Mouse (Mus musculus) cerebellum, postnatal 36 days (tissue): ENCODE measurements around the gene Nav1.

Experiments
- DNase-seq, 2 experiments: peaks; one replicate each; pipeline ENCODE4 v3.0.0; 2021 to 2022; ENCODE audit warnings: mixed read lengths in 2 of 2

Gene Nav1

DNA sequence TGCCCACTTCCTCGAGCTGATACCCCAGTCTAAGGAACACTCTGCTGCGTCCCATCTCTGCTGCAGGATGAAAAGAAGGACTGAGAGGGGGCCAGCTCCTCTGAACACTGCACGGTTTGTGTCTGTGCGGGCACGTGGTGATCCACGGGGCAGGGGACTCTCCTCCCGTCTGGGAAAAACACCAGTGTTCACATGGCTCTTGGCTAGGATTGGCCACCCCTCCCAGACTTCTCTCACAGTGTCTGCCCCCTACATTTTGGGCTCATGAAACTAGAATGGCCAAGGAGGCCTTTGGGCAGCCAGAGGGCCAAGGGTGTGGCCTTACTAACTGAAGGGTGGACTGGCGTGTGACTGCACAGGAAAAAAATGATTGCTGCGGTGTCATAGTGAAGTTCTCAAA, 125.4 kb downstream of the Nav1 start:
- DNase-seq, result no peak

DNA sequence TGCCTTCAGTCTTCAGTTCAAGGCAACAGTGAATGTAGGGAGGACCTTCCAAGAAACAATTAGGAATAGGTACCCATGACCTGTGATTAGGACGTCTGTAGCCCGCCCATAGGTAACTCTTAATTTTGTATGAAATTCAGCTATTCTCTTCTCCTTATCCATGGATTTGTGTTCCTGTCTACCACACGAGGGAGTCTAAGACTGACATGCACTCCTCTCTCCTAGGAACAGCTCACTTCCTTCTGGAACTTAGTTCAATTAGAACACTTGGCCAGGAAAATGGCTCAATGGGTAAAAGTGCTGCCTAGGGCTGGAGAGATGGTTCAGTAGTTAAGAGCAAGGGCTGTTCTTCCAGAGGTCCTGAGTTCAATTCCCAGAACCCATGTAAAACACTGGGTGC, 126.3 kb downstream of the Nav1 start:
- DNase-seq, result no peak

- no peak for DNase-seq
These were observed 131.6 kb downstream of the Nav1 start for GRCm38 (mm10) chr1:135475571-135475895.

DNA sequence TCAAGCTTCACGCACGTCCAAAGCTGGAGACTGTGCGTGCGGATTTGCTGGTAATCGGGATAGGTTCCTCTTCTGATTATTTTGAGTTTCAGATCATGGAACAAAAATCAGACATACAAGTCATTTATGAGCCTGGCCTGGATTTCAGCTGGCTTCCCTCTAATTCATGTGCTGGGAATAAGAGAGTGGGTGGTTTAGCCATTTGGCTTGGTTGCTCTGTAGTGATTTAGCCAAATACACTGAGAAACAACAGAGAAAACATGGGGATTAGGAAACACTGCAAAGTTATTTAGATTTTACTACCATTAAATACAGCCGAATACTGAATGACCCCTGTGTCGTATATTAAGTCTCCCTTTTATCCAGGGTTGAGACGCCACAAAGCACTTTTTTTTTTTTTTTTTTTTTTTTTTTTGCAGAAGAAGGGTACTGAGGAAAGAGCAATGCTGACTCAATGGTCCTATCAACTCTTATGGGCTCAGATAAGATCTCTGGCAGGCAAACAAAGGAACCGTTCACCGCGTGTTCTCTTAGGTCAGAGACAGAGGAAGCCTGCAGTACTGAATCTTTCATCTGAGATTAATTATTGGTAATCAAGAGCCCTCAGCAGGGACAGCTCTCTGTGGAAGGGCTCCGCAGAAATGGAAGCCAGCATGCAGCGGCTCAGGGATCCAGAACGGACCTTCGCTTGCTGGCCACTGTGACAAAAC, 132.1 kb downstream of the Nav1 start:
- DNase-seq, result no peak

GRCm38 (mm10) chr1:135472536-135472935, 134.6 kb downstream of the Nav1 start:
- no peak for DNase-seq

DNA sequence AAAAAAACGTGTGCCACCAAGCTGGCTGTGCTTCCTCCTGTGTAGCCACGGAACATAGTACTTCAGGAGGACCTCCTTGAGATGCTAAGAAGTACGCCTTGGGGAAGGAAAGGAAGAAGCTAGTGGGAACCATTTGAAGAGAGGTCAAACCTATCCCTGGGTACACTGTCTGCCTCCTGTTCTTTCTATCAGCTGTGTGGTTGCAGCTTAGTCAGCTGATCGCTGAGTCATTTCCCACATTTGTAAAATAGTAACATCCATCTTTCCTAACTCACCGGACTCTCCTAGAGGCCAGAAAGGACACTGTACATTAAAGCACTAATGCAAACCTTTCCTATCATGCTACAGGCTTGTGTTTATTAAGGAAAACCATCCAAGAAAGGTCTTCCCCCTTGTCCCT, 135.4 kb downstream of the Nav1 start:
- no peak for DNase-seq

DNA sequence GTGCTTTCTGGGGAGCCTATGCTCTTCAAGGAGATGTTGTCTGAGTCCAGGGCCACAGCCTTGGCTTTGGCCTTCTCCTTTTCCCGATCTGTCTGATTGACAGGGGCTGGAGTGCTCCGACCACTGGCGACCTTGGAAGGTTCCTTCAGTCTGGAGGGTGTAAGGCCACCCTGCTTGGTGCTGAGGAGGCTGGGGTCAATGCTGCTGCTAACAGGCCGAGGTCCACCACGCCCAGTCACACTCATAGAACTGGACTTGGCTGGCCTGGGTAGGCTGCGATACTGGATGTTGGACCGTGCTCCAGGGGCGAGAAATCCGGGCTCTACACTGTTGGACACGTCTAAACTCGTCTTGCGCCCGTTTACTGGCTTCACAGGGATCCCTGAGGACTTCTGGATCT, 136.5 kb downstream of the Nav1 start:
- DNase-seq, result no peak

- DNase-seq, result no peak
These were observed 139.6 kb downstream of the Nav1 start for GRCm38 (mm10) chr1:135467462-135467861.

DNA sequence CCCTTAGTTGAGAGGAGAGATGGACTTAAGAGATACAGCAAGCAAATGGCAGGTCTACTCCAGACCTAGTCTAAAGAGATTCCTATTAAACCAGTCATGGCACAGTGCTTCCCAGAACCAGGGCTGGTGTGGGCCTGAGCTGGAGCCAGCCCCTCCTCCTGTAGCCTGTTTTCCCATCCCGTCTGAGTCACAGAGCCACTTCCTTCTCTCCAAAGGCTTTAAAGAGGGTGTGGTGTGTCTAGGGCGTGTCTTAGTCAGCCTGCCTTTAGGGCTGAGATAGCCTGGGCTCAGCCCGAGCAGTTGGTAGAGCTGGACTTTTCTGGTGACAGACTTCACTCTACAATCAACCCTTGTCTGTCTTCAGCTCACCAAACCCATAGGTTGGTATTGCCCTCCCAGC, 140.2 kb downstream of the Nav1 start:
- DNase-seq, result no peak

GRCm38 (mm10) chr1:135465734-135466133, 141.4 kb downstream of the Nav1 start:
- no peak for DNase-seq

DNA sequence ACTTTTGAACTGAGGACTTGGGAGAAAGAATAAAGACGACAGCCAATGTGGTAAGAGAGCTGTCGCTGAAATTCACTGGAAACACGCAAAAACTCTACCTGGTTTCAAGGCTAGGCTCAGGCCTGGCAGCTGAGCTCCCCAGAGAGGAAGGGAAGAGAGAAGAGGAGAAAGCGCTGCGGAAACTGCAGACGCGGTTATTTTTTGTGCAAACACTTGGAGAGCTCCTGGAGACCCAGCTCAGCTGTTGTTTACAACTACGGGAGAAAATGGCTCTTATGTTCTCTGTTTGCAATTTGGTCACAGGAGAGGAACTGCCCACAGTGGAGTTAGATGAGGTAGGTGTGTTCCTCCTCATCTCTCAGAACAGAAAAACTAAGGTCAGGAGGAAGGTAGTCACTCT, 144.4 kb downstream of the Nav1 start:
- DNase-seq, result no peak

DNA sequence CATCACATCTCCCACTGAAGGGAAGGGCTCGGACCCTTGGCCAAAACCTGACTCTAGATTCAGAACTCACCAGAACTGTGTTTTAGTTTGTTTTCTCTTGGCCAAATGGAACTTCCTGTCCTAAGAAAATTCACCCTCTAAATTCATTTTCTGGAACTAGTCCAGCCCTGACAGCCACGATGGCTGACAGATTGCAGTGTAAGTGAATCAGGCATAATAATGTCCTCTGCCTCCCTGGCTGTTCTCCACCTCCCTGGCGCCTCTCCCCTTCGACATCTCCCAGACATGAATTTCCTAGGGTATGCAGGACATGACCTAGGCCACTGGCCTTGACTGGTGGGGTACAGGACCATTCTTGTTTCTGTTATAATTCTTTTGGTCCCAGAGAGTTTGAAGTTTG, 144.8 kb downstream of the Nav1 start:
- DNase-seq, result no peak

DNA sequence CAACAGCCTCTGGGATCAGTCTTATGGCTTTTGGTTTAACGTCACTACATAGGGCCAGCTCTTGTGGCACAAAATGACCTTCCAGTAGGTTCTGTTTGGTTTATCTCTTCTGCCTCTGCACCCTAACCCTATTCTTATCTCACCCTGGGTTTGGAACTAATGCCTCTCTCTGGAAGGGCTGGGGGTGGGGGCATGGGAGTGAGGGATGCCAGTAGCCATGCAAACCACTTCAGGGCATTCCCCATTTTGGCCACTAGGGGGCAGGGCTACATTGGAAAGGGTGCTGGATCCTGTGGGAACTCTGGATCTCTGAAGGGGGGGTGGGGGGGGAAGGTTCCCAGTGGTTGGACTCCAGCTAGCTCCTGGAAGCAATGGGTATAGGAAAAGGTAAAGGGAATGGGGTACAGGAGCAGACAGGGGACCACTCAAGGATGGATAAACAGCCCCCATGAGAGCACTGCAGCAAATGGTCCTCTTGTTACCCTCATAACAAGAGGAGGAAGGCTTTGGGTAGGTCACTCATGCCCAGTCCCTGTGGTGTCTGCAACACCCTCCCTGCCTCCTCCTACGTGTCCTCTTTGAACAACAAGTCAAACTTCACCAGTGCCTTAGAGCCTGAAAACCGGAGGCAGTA, 145.9 kb downstream of the Nav1 start:
- DNase-seq, result peak; percentile 67 to 71

- no peak for DNase-seq
These were observed 146.6 kb downstream of the Nav1 start for GRCm38 (mm10) chr1:135460521-135460920.

GRCm38 (mm10) chr1:135457860-135458259, 149.2 kb downstream of the Nav1 start:
- no peak for DNase-seq

- peak; percentile 22 to 28 for DNase-seq
These were observed 154.8 kb downstream of the Nav1 start for GRCm38 (mm10) chr1:135452259-135452658.

DNA sequence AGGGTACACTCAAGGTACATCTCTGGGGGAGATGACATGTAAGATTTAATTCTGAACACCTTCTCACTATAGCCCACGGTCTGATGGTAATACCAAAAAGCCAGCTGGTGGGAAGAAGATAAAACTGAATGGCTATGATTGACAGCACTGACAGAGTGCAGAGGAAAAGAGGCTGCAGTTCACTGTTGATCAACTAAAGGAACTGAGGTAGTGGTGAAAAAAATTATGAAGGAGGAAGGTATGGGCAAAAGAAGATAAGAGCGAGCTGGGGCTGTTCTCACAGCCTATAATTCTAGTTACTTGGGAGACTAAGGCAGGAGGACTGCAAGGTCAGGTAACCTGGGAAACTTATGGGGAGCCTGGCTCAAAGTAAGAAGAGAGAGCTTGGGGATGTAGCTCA, 155.7 kb downstream of the Nav1 start:
- no peak for DNase-seq

DNA sequence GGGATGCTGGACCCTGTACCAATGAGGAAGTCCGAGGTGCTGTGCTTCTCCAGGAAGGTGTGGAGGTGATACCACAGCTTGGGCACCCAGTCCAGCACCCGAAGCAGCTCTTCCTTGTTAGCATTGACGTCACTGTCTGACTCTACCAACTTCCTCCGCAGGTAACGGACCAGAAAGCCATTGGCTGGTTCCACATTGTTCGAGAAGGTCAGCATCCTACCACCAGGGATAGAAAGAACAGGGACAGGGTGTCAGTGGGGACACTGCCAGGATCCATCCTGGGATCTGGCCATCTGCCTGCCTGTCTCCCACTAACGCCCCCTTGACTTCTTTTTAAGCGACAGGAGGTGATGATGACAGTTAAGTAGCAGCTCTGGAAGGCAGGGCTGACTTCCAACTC, 157.2 kb downstream of the Nav1 start:
- DNase-seq, result no peak

DNA sequence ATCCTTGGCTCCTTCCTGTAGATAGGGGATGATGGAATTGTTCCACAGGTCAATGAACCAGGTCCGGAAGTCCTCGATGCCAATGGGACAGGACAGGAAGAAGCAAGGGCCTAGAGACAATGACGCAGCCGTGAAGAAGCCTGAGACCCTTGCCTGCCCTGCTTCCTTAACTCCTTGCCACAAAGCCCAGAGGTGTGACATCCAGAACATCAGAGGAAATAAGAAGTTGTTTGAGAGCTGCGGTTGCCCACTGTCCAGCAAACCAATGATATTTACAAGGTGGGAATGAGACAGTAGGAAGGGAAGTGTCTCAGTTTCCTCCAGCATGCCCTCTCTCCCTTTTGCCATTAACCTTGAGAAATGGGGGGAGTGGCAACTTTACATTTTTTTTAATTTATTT, 158.2 kb downstream of the Nav1 start:
- DNase-seq, result no peak

DNA sequence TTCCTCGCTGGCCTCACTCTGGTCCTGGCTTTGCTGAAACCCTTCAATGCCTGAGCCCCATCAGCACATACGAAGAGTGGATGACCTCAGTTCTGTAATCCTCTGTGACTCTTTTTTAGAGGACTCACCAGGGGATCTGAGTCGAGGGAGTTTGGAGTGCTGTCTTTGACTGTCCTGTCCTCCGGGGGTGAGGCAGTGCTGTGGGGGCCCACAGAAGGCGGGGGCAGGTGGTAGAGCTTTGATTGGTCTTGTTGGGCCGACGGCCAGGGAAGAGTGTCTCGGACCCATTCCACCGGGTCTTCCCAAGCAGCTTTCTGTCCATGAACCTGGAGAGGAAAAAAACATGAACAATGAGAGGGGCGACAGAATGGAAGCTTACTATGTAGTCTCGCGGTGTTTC, 163.6 kb downstream of the Nav1 start:
- DNase-seq, result no peak

GRCm38 (mm10) chr1:135441861-135442260, 165.2 kb downstream of the Nav1 start:
- DNase-seq, result no peak

- DNase-seq, result no peak
These were observed 166.1 kb downstream of the Nav1 start for GRCm38 (mm10) chr1:135440986-135441385.

DNA sequence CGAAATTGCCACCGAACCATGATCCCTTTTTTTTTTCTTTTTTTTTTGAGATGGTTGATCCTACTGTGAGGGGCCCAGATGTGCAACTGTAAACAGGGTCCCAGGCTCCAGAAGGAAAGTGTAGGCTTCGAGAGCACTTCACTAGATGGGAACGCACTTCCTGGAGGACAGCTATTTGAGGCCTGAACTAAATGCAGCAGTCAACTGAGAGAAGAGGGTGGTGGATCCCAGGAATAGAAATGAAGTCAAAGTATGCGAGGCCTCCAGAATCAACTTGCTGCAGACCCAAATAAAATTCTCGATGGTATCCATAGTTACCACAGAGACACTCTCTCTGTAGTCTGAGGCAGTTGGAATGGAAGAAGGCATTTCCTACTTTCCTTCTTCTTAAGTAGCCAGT, 168.3 kb downstream of the Nav1 start:
- DNase-seq, result no peak

- no peak for DNase-seq
These were observed 171.3 kb downstream of the Nav1 start for GRCm38 (mm10) chr1:135435823-135436222.

DNA sequence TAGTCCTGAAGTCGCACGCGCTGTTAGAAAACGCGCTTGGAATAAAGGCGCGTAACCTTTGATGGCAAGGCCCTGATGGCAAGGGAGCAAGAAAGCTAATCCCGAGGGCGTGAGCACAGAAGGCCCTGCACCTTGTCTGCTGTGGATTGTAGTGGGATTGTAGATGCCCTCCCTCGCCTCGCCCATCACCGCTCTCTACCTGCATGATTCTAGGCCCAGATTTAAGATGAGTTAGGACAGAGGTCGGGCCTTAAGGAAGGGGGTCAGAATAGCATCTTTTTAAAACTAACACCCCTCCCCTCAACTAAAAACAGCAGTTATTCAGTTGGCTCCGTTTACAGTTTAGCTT, 176.5 kb downstream of the Nav1 start:
- DNase-seq, result no peak
